Mouse (Mus musculus): ENCODE data around the gene Tpt1. TPM values are rescaled to one million over a fixed set of nuclear protein-coding genes. Genes with fewer than 3 reads are reported as not detected.
"Not testable (repeated sequence)": the region's sequence is repeated elsewhere in the genome, so short reads cannot be mapped to it uniquely, and the experiment has no call there.

Gene Tpt1
- polyA plus RNA-seq, 1 experiment from 2014 or later = 1,351 TPM

GRCm38 (mm10) chr14:75826851-75827410, 18.0 kb upstream of the Tpt1 start:
- 63% methylated on average over 3 of the region's 3 CpGs for WGBS
- no peaks in the 10 kb centered on the region for H3K36me3 ChIP-seq (ENCODE audit: control insufficient read depth, insufficient read depth, low read length)
- H3K27ac ChIP-seq (ENCODE audit: low read length) = no peak overlapping the region
- H3K27me3 ChIP-seq (ENCODE audit: control insufficient read depth, insufficient read depth, low read length) = 0 out of 2 replicates have a peak, but pooled peaks cover 3% of the 10 kb centered on the region
- H3K9ac ChIP-seq (replicated peaks; ENCODE audit: low read depth, low read length) = no peak overlapping the region; the same call in 1 of the 2 replicates
- ATAC-seq (ENCODE audit: insufficient number of reproducible peaks, insufficient read depth, low FRiP score, low read depth) = no peak
- no peak overlapping the region for H3K4me2 ChIP-seq (replicated peaks; ENCODE audit: low read depth, low read length)
- peaks cover 8% of the 10 kb centered on the region; the same call in 1 of the 2 replicates for H3K4me1 ChIP-seq (ENCODE audit: control insufficient read depth, insufficient read depth, low read length)
- no peaks in the 10 kb centered on the region for H3K9me3 ChIP-seq (ENCODE audit: control insufficient read depth, low read depth, low read length)
- H3K4me3 ChIP-seq (ENCODE audit: low read depth, low read length) = no peak overlapping the region

- Histone ChIP-seq H3K36me3 (ENCODE audit: control insufficient read depth, insufficient read depth, low read length) (no peaks in the 10 kb centered on the region), H3K9me3 (ENCODE audit: control insufficient read depth, low read depth, low read length) (no peaks in the 10 kb centered on the region), H3K4me3 (ENCODE audit: low read depth, low read length) (no peak overlapping the region), H3K4me1 (ENCODE audit: control insufficient read depth, insufficient read depth, low read length) (peaks cover 8% of the 10 kb centered on the region), H3K9ac (replicated peaks; ENCODE audit: low read depth, low read length) (no peak overlapping the region), H3K27ac (ENCODE audit: low read length) (no peak overlapping the region), H3K27me3 (ENCODE audit: control insufficient read depth, insufficient read depth, low read length) (0 out of 2 replicates have a peak, but pooled peaks cover 3% of the 10 kb centered on the region), H3K4me2 (replicated peaks; ENCODE audit: low read depth, low read length) (no peak overlapping the region)
- WGBS = 26% methylated on average over 11 of the region's 11 CpGs
- ATAC-seq (ENCODE audit: insufficient number of reproducible peaks, insufficient read depth, low FRiP score, low read depth) = no peak
Measured at GRCm38 (mm10) chr14:75828221-75828620, 16.7 kb upstream of the Tpt1 start.

- no peak overlapping the region for H3K27ac ChIP-seq (ENCODE audit: low read length)
- H3K4me1 ChIP-seq (ENCODE audit: control insufficient read depth, insufficient read depth, low read length) = peaks cover 8% of the 10 kb centered on the region
- no peaks in the 10 kb centered on the region for H3K9me3 ChIP-seq (ENCODE audit: control insufficient read depth, low read depth, low read length)
- H3K4me3 ChIP-seq (ENCODE audit: low read depth, low read length) = peak overlapping the region; percentile 23
- ATAC-seq (ENCODE audit: insufficient number of reproducible peaks, insufficient read depth, low FRiP score, low read depth) = no peak
- no peaks in the 10 kb centered on the region for H3K36me3 ChIP-seq (ENCODE audit: control insufficient read depth, insufficient read depth, low read length)
- 0 out of 2 replicates have a peak overlapping the region, but pooled peaks have one; percentile 18 for H3K9ac ChIP-seq (replicated peaks; ENCODE audit: low read depth, low read length)
- H3K4me2 ChIP-seq (replicated peaks; ENCODE audit: low read depth, low read length) = peak overlapping the region; percentile 42
- 0 out of 2 replicates have a peak, but pooled peaks cover 3% of the 10 kb centered on the region for H3K27me3 ChIP-seq (ENCODE audit: control insufficient read depth, insufficient read depth, low read length)
- WGBS = 7% methylated on average over 32 of the region's 32 CpGs
Measured at GRCm38 (mm10) chr14:75828866-75829806, 15.8 kb upstream of the Tpt1 start.

- not testable (repeated sequence) for H3K27ac ChIP-seq (ENCODE audit: low read length); H3K4me2 ChIP-seq (replicated peaks; ENCODE audit: low read depth, low read length); H3K9ac ChIP-seq (replicated peaks; ENCODE audit: low read depth, low read length); H3K27me3 ChIP-seq (ENCODE audit: control insufficient read depth, insufficient read depth, low read length); H3K9me3 ChIP-seq (ENCODE audit: control insufficient read depth, low read depth, low read length); H3K36me3 ChIP-seq (ENCODE audit: control insufficient read depth, insufficient read depth, low read length); H3K4me1 ChIP-seq (ENCODE audit: control insufficient read depth, insufficient read depth, low read length); ATAC-seq (ENCODE audit: insufficient number of reproducible peaks, insufficient read depth, low FRiP score, low read depth); H3K4me3 ChIP-seq (ENCODE audit: low read depth, low read length)
- 61% methylated on average over 14 of the region's 14 CpGs for WGBS
Measured at GRCm38 (mm10) chr14:75829817-75830216, 15.1 kb upstream of the Tpt1 start.

- no peak for ATAC-seq (ENCODE audit: insufficient number of reproducible peaks, insufficient read depth, low FRiP score, low read depth)
- WGBS = 86% methylated on average over 2 of the region's 2 CpGs
- H3K9me3 ChIP-seq (ENCODE audit: control insufficient read depth, low read depth, low read length) = no peaks in the 10 kb centered on the region
Measured at GRCm38 (mm10) chr14:75832031-75832430, 12.9 kb upstream of the Tpt1 start.

GRCm38 (mm10) chr14:75832982-75833381, 11.9 kb upstream of the Tpt1 start:
- H3K27me3 ChIP-seq (ENCODE audit: control insufficient read depth, insufficient read depth, low read length) = 0 out of 2 replicates have a peak, but pooled peaks cover 3% of the 10 kb centered on the region
- H3K4me2 ChIP-seq (replicated peaks; ENCODE audit: low read depth, low read length) = peak overlapping the region; percentile 97
- 31% methylated on average over 4 of the region's 4 CpGs for WGBS
- no peak overlapping the region for H3K9ac ChIP-seq (replicated peaks; ENCODE audit: low read depth, low read length)
- H3K4me1 ChIP-seq (ENCODE audit: control insufficient read depth, insufficient read depth, low read length) = peaks cover 17% of the 10 kb centered on the region
- no peak for ATAC-seq (ENCODE audit: insufficient number of reproducible peaks, insufficient read depth, low FRiP score, low read depth)
- no peaks in the 10 kb centered on the region for H3K9me3 ChIP-seq (ENCODE audit: control insufficient read depth, low read depth, low read length)
- peak overlapping the region; percentile 99; the same call in 1 of the 2 replicates for H3K27ac ChIP-seq (ENCODE audit: low read length)
- no peaks in the 10 kb centered on the region for H3K36me3 ChIP-seq (ENCODE audit: control insufficient read depth, insufficient read depth, low read length)
- no peak overlapping the region; the same call in 1 of the 2 replicates for H3K4me3 ChIP-seq (ENCODE audit: low read depth, low read length)

More at GRCm38 (mm10) chr14:75832031-75832430, 12.9 kb upstream of the Tpt1 start:
- H3K9ac ChIP-seq (replicated peaks; ENCODE audit: low read depth, low read length) = no peak overlapping the region
- no peak overlapping the region for H3K4me2 ChIP-seq (replicated peaks; ENCODE audit: low read depth, low read length)
- H3K27me3 ChIP-seq (ENCODE audit: control insufficient read depth, insufficient read depth, low read length) = 0 out of 2 replicates have a peak, but pooled peaks cover 3% of the 10 kb centered on the region
- no peak overlapping the region for H3K27ac ChIP-seq (ENCODE audit: low read length)
- peaks cover 10% of the 10 kb centered on the region for H3K4me1 ChIP-seq (ENCODE audit: control insufficient read depth, insufficient read depth, low read length)
- no peaks in the 10 kb centered on the region for H3K36me3 ChIP-seq (ENCODE audit: control insufficient read depth, insufficient read depth, low read length)
- no peak overlapping the region for H3K4me3 ChIP-seq (ENCODE audit: low read depth, low read length)

- Histone ChIP-seq H3K4me2 (replicated peaks; ENCODE audit: low read depth, low read length) (peak overlapping the region; percentile 97), H3K9me3 (ENCODE audit: control insufficient read depth, low read depth, low read length) (no peaks in the 10 kb centered on the region), H3K9ac (replicated peaks; ENCODE audit: low read depth, low read length) (peak overlapping the region; percentile 73; the same call in 1 of the 2 replicates), H3K36me3 (ENCODE audit: control insufficient read depth, insufficient read depth, low read length) (no peaks in the 10 kb centered on the region), H3K27ac (ENCODE audit: low read length) (peak overlapping the region; percentile 99), H3K4me3 (ENCODE audit: low read depth, low read length) (peak overlapping the region; percentile 45), H3K4me1 (ENCODE audit: control insufficient read depth, insufficient read depth, low read length) (peaks cover 12% of the 10 kb centered on the region), H3K27me3 (ENCODE audit: control insufficient read depth, insufficient read depth, low read length) (0 out of 2 replicates have a peak, but pooled peaks cover 3% of the 10 kb centered on the region)
- ATAC-seq (ENCODE audit: insufficient number of reproducible peaks, insufficient read depth, low FRiP score, low read depth) = peak; percentile 47; the same call in 1 of the 2 replicates
- WGBS = 6% methylated on average over 12 of the region's 12 CpGs
Measured at GRCm38 (mm10) chr14:75833546-75834250, 11.2 kb upstream of the Tpt1 start.

- Histone ChIP-seq H3K9me3 (ENCODE audit: control insufficient read depth, low read depth, low read length) (no peaks in the 10 kb centered on the region), H3K27ac (ENCODE audit: low read length) (peak overlapping the region; percentile 99), H3K36me3 (ENCODE audit: control insufficient read depth, insufficient read depth, low read length) (no peaks in the 10 kb centered on the region), H3K4me3 (ENCODE audit: low read depth, low read length) (peak overlapping the region; percentile 45), H3K27me3 (ENCODE audit: control insufficient read depth, insufficient read depth, low read length) (no peaks in the 10 kb centered on the region), H3K4me2 (replicated peaks; ENCODE audit: low read depth, low read length) (peak overlapping the region; percentile 97), H3K4me1 (ENCODE audit: control insufficient read depth, insufficient read depth, low read length) (peaks cover 8% of the 10 kb centered on the region), H3K9ac (replicated peaks; ENCODE audit: low read depth, low read length) (peak overlapping the region; percentile 73)
- ATAC-seq (ENCODE audit: insufficient number of reproducible peaks, insufficient read depth, low FRiP score, low read depth) = peak; percentile 90
- WGBS = under 1% methylated on average over 10 of the region's 10 CpGs
Measured at GRCm38 (mm10) chr14:75834251-75834738, 10.6 kb upstream of the Tpt1 start.
